Mouse (Mus musculus): ENCODE measurements around the gene Fgf8.

DNA sequence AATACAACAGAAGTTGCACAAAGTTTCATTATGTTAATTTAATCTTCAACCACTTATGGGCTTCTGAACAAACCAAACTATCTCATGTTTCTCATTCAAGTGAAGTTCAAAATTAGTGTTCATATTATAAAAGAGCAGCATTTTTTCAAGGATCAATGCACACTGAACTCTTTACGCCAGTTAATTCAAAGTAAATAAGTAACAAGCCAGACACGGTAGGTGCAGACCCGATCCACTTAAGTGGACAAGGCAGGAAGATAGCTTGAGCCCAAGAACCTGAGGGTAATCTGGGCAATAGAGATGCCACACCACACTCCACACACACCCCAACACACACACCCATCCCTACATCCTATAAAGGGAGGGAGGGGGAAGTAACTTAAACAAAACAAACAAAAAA, 10.8 kb upstream of the Fgf8 start:
- TF ChIP-seq CTCF (IDR thresholded peaks at IDR 0.05; ENCODE audit: insufficient read depth, low read length) (no peak), POLR2A (IDR thresholded peaks at IDR 0.05; ENCODE audit: borderline replicate concordance, extremely low read depth, low read depth, low read length) (no peak)

All from lung, adult 2 months (tissue).